Mouse (Mus musculus) lung, embryonic 15.5 days (tissue): ENCODE data around the gene Gm45234. TPM values are rescaled to one million over a fixed set of nuclear protein-coding genes. Genes with fewer than 3 reads are reported as not detected.
"Not testable (repeated sequence)": the region's sequence is repeated elsewhere in the genome, so short reads cannot be mapped to it uniquely, and the experiment has no call there.

Source experiments
- ATAC-seq: fragments of 200-750 bp; cut with Nextera tagmentation; 2 replicates; pipeline ENCODE4 v1.8.0; 2017; ENCODE audit warnings: moderate number of reproducible peaks, borderline replicate concordance; ENCODE audit not compliant: low FRiP score, low TSS enrichment; ENCODE audit errors: extremely low read depth
- H3K27ac ChIP-seq: fragments of 300-500 bp; sonication (generic); 2 replicates; pipeline ENCODE4 v1.5.1; 2015; ENCODE audit warnings: moderate library complexity, mild to moderate bottlenecking, inconsistent platforms
- H3K27me3 ChIP-seq: fragments of 300-500 bp; sonication (generic); 2 replicates; pipeline ENCODE4 v1.6.1; 2015; ENCODE audit warnings: inconsistent platforms
- H3K36me3 ChIP-seq: fragments of 300-500 bp; sonication (generic); 2 replicates; pipeline ENCODE4 v1.6.1; 2015; ENCODE audit warnings: inconsistent platforms
- H3K4me1 ChIP-seq: fragments of 300-500 bp; sonication (generic); 2 replicates; pipeline ENCODE4 v1.6.1; 2015; ENCODE audit warnings: inconsistent platforms
- H3K4me2 ChIP-seq: fragments of 300-500 bp; sonication (generic); 2 replicates; pipeline ENCODE4 v1.6.1; 2015; ENCODE audit warnings: inconsistent platforms, mild to moderate bottlenecking, moderate library complexity
- H3K4me3 ChIP-seq: fragments of 300-500 bp; sonication (generic); 2 replicates; pipeline ENCODE4 v1.5.1; 2015; ENCODE audit warnings: mild to moderate bottlenecking, inconsistent platforms
- H3K9ac ChIP-seq: fragments of 300-500 bp; sonication (generic); 2 replicates; pipeline ENCODE4 v1.6.1; 2015; ENCODE audit warnings: inconsistent platforms
- H3K9me3 ChIP-seq: fragments of 300-500 bp; sonication (generic); 2 replicates; pipeline ENCODE4 v1.6.1; 2016; ENCODE audit warnings: inconsistent platforms
- WGBS: fragments of 180-500 bp; shearing (Covaris S2); methylation state at CpG from one replicate; pipeline ENCODE4 v1.1.7; 2015; 5-methylcytosine and 5-hydroxymethylcytosine counted together
- polyA plus RNA-seq: library from polyadenylated mRNA; unstranded; fragments of >200 nt; fragmentation: Nextera tagmentation; extraction: Ambion mirVana; gene quantifications from 2 replicates; pipeline ENCODE4 v1.2.1, GENCODE M21; 2015

The Gm45234 gene
- not detected in 2 replicates for polyA plus RNA-seq

GRCm38 (mm10) chr6:124755831-124756595 is at the start of gene Gm45234, which contains the start of gene Atn1:
TSS of gene Gm45234 (minus strand) at chr6:124756021.
TSS of gene Atn1 (minus strand) at chr6:124756524.
- peaks cover 49% of the 10 kb centered on the region for H3K4me1 ChIP-seq
- H3K9ac ChIP-seq = peak within 1 kb of the TSS; percentile 92
- ATAC-seq = peak; percentile 72
- peak within 1 kb of the TSS; percentile 79 for H3K4me2 ChIP-seq
- H3K4me3 ChIP-seq = peak within 1 kb of the TSS; percentile 86
- peak within 1 kb of the TSS; percentile 99 for H3K27ac ChIP-seq
- no peaks in the 10 kb centered on the region for H3K27me3 ChIP-seq
- H3K36me3 ChIP-seq = 0 out of 2 replicates have a peak, but pooled peaks cover 4% of the 10 kb centered on the region
- H3K9me3 ChIP-seq = no peaks in the 10 kb centered on the region
- under 1% methylated on average over 50 of the region's 100 CpGs for WGBS

- H3K9me3 ChIP-seq = no peaks in the 10 kb centered on the region
- no peak overlapping the region for H3K9ac ChIP-seq
- peaks cover 18% of the 10 kb centered on the region for H3K4me1 ChIP-seq
- H3K27me3 ChIP-seq = no peaks in the 10 kb centered on the region
- no peak for ATAC-seq
- H3K4me2 ChIP-seq = no peak overlapping the region
- no peak overlapping the region for H3K4me3 ChIP-seq
- H3K27ac ChIP-seq = no peak overlapping the region
- 80% methylated on average over 3 of the region's 3 CpGs for WGBS
- no peaks in the 10 kb centered on the region for H3K36me3 ChIP-seq
These were observed 48.5 kb upstream of the Gm45234 start for GRCm38 (mm10) chr6:124804341-124804740.

- not testable (repeated sequence) for H3K27ac ChIP-seq, H3K4me2 ChIP-seq, H3K27me3 ChIP-seq, H3K9me3 ChIP-seq, H3K36me3 ChIP-seq, ATAC-seq, H3K9ac ChIP-seq, H3K4me3 ChIP-seq
- H3K4me1 ChIP-seq = peaks cover 18% of the 10 kb centered on the region
- 92% methylated on average over 4 of the region's 4 CpGs for whole genome bisulfite sequencing
These were observed 47.9 kb upstream of the Gm45234 start for GRCm38 (mm10) chr6:124803691-124804090.

GRCm38 (mm10) chr6:124803061-124803460 is 47.2 kb upstream of the Gm45234 start:
- Histone ChIP-seq H3K27ac (no peak overlapping the region), H3K9ac (no peak overlapping the region), H3K4me3 (no peak overlapping the region), H3K4me1 (peaks cover 15% of the 10 kb centered on the region), H3K36me3 (no peaks in the 10 kb centered on the region), H3K4me2 (no peak overlapping the region), H3K27me3 (no peaks in the 10 kb centered on the region), H3K9me3 (no peaks in the 10 kb centered on the region)
- ATAC-seq = no peak
- 85% methylated on average over 3 of the region's 3 CpGs for WGBS

- not testable (repeated sequence) for H3K9ac ChIP-seq, H3K27me3 ChIP-seq, H3K36me3 ChIP-seq, H3K9me3 ChIP-seq, H3K27ac ChIP-seq, ATAC-seq
- peak overlapping the region; percentile 47 for H3K4me2 ChIP-seq
- 12% methylated on average over 6 of the region's 9 CpGs for WGBS
- H3K4me3 ChIP-seq = peak overlapping the region; percentile 22; the same call in 1 of the 2 replicates
- peaks cover 13% of the 10 kb centered on the region for H3K4me1 ChIP-seq
These were observed 46.6 kb upstream of the Gm45234 start for GRCm38 (mm10) chr6:124802400-124802799.

- ATAC-seq = no peak
- Histone ChIP-seq H3K4me2 (no peak overlapping the region), H3K27me3 (no peaks in the 10 kb centered on the region), H3K36me3 (no peaks in the 10 kb centered on the region), H3K4me3 (no peak overlapping the region), H3K9me3 (no peaks in the 10 kb centered on the region), H3K9ac (no peak overlapping the region), H3K4me1 (no peaks in the 10 kb centered on the region), H3K27ac (no peak overlapping the region)
- WGBS = 74% methylated on average over 2 of the region's 2 CpGs
These were observed 40.4 kb upstream of the Gm45234 start for GRCm38 (mm10) chr6:124796200-124796599.

GRCm38 (mm10) chr6:124795781-124796180 is 40.0 kb upstream of the Gm45234 start:
- Histone ChIP-seq H3K4me1 (no peaks in the 10 kb centered on the region), H3K27me3 (no peaks in the 10 kb centered on the region), H3K36me3 (no peaks in the 10 kb centered on the region), H3K4me2 (no peak overlapping the region), H3K27ac (no peak overlapping the region), H3K9me3 (no peaks in the 10 kb centered on the region), H3K4me3 (no peak overlapping the region), H3K9ac (no peak overlapping the region)
- WGBS = 76% methylated on average over 4 of the region's 4 CpGs
- ATAC-seq = no peak

GRCm38 (mm10) chr6:124791911-124792310 is 36.1 kb upstream of the Gm45234 start:
- Histone ChIP-seq H3K4me3 (no peak overlapping the region), H3K36me3 (no peaks in the 10 kb centered on the region), H3K9me3 (no peaks in the 10 kb centered on the region), H3K9ac (no peak overlapping the region), H3K27ac (no peak overlapping the region), H3K27me3 (no peaks in the 10 kb centered on the region), H3K4me2 (no peak overlapping the region), H3K4me1 (no peaks in the 10 kb centered on the region)
- WGBS = 70% methylated on average over 3 of the region's 3 CpGs
- no peak for ATAC-seq

GRCm38 (mm10) chr6:124790121-124790520 is 34.3 kb upstream of the Gm45234 start:
- 48% methylated on average over 4 of the region's 4 CpGs for WGBS
- no peak for ATAC-seq

GRCm38 (mm10) chr6:124789519-124789918 is 33.7 kb upstream of the Gm45234 start:
- ATAC-seq = no peak
- 69% methylated on average over 4 of the region's 4 CpGs for WGBS
- H3K4me2 ChIP-seq = no peak overlapping the region

More at GRCm38 (mm10) chr6:124790121-124790520, 34.3 kb upstream of the Gm45234 start:
- H3K4me3 ChIP-seq = no peak overlapping the region
- H3K9me3 ChIP-seq = no peaks in the 10 kb centered on the region
- H3K4me1 ChIP-seq = no peaks in the 10 kb centered on the region
- H3K27ac ChIP-seq = no peak overlapping the region
- no peaks in the 10 kb centered on the region for H3K27me3 ChIP-seq
- no peak overlapping the region for H3K9ac ChIP-seq
- no peaks in the 10 kb centered on the region for H3K36me3 ChIP-seq
- no peak overlapping the region for H3K4me2 ChIP-seq

GRCm38 (mm10) chr6:124787722-124788121 is 31.9 kb upstream of the Gm45234 start:
- Histone ChIP-seq H3K9ac (no peak overlapping the region), H3K36me3 (no peaks in the 10 kb centered on the region), H3K9me3 (no peaks in the 10 kb centered on the region), H3K27ac (no peak overlapping the region), H3K4me1 (0 out of 2 replicates have a peak, but pooled peaks cover 3% of the 10 kb centered on the region), H3K27me3 (no peaks in the 10 kb centered on the region), H3K4me2 (no peak overlapping the region), H3K4me3 (no peak overlapping the region)
- WGBS = 62% methylated on average over 10 of the region's 10 CpGs
- no peak for ATAC-seq

More at GRCm38 (mm10) chr6:124789519-124789918, 33.7 kb upstream of the Gm45234 start:
- Histone ChIP-seq H3K27me3 (no peaks in the 10 kb centered on the region), H3K9me3 (no peaks in the 10 kb centered on the region), H3K27ac (no peak overlapping the region; the same call in 1 of the 2 replicates), H3K9ac (no peak overlapping the region), H3K36me3 (no peaks in the 10 kb centered on the region), H3K4me1 (no peaks in the 10 kb centered on the region), H3K4me3 (no peak overlapping the region)

- Histone ChIP-seq H3K9ac (no peak overlapping the region), H3K36me3 (no peaks in the 10 kb centered on the region), H3K27ac (no peak overlapping the region), H3K4me1 (0 out of 2 replicates have a peak, but pooled peaks cover 6% of the 10 kb centered on the region), H3K4me3 (no peak overlapping the region), H3K27me3 (no peaks in the 10 kb centered on the region), H3K4me2 (no peak overlapping the region), H3K9me3 (no peaks in the 10 kb centered on the region)
- 45% methylated on average over 8 of the region's 8 CpGs for WGBS
- no peak for ATAC-seq
These were observed 31.1 kb upstream of the Gm45234 start for GRCm38 (mm10) chr6:124786756-124787420.
